Mouse (Mus musculus) bone marrow, adult 2 months (tissue): ENCODE results near the gene Ttc3. TPM values are rescaled to one million over a fixed set of nuclear protein-coding genes. Genes with fewer than 3 reads are reported as not detected.

ENCODE experiments used
- H3K27ac ChIP-seq: fragments of 200-500 bp; 2 replicates; pipeline ENCODE4 v1.5.1; 2012; ENCODE audit warnings: low read depth, mild to moderate bottlenecking, control low read depth, inconsistent platforms, low read length; ENCODE audit not compliant: control insufficient read depth, poor library complexity, insufficient read depth
- H3K4me1 ChIP-seq: fragments of 200-500 bp; 2 replicates; pipeline ENCODE4 v1.6.1; 2011; ENCODE audit warnings: low read length; ENCODE audit not compliant: control insufficient read depth, insufficient read depth
- H3K4me3 ChIP-seq: fragments of 200-500 bp; replicated peaks from 2 replicates; pipeline ENCODE3; 2011; ENCODE audit warnings: mild to moderate bottlenecking, low read depth, low read length, control low read depth; ENCODE audit not compliant: control insufficient read depth
- CTCF ChIP-seq: fragments of 200-500 bp; IDR thresholded peaks from 2 replicates; pipeline ENCODE4 v1.5.1; 2011; ENCODE audit warnings: low read length, control low read depth; ENCODE audit not compliant: control insufficient read depth, insufficient read depth
- POLR2A ChIP-seq: fragments of 200-500 bp; IDR thresholded peaks from 2 replicates; pipeline ENCODE4 v1.6.1; 2011; ENCODE audit warnings: low read depth, mild to moderate bottlenecking, control low read depth, low read length, borderline replicate concordance; ENCODE audit not compliant: control insufficient read depth
- whole genome bisulfite sequencing: fragments of 180-500 bp; shearing (Covaris S2); methylation state at CpG from one replicate; pipeline ENCODE4 v1.1.7; 2018; 5-methylcytosine and 5-hydroxymethylcytosine counted together
- polyA plus RNA-seq: library from polyadenylated mRNA; stranded (reverse); fragments of >200 nt; gene quantifications from 2 replicates; pipeline ENCODE4 v1.2.4, GENCODE M21; 2011; ENCODE audit warnings: low replicate concordance; ENCODE audit not compliant: missing spikeins, insufficient read depth, insufficient read length

Ttc3 gene
- polyA plus RNA-seq, 1 experiment: 18.6 TPM

- TF ChIP-seq POLR2A (no peak), CTCF (no peak)
- peak overlapping the region; percentile 99 for H3K4me3 ChIP-seq
- H3K27ac ChIP-seq: no peak overlapping the region; the same call in 1 of the 2 replicates
- WGBS: 2% methylated on average over 6 of the region's 6 CpGs
- no peaks in the 10 kb centered on the region for H3K4me1 ChIP-seq
These were observed 734 bp upstream of the Ttc3 start for GRCm38 (mm10) chr16:94369596-94370172.

GRCm38 (mm10) chr16:94370915-94371300, 490 bp downstream of the Ttc3 start:
- under 1% methylated on average over 43 of the region's 43 CpGs for WGBS
- TF ChIP-seq CTCF: no peak
- no peak for TF ChIP-seq POLR2A
- no peaks in the 10 kb centered on the region; the same call in 1 of the 2 replicates for H3K4me1 ChIP-seq
- peak overlapping the region; percentile 85 for H3K27ac ChIP-seq
- H3K4me3 ChIP-seq: peak overlapping the region; percentile 99

DNA sequence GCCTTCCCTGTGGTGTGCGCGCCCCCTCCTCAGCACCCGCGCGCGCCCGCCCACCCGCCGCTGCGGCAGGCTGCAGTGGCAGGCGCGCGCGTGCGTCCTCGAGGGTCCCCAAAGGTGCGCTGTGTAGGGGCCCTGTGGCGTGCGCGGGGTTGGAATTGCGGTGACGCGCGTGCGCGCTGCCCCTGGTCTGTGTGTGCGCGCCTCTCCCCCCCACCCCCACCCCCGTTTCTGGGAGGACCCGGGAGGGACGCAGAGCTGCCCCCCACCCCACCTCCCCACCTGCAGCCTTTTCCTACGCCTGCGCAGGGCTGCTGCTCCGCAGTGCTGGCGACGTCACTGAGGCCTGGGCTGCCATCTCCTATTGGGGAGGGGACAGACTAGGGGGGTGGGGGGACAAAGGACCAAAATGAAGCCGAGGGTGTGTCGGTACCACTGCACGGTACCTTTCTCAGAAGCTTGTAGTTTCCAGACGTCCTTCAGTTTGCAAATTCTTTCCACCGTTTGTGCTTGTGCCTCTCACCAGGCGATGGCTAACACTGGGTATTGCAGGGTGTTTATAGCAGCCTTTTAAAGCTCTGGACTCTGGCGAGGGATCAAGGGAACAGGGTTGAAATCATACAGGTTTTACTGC, 998 bp downstream of the Ttc3 start, which contains the start of gene Pigp:
Gene Pigp (minus strand): TSS at position 542 of the 631 bp plus-strand sequence.
- WGBS: under 1% methylated on average over 43 of the region's 43 CpGs
- H3K4me3 ChIP-seq: peak within 1 kb of the TSS; percentile 99
- H3K27ac ChIP-seq: peak within 1 kb of the TSS; percentile 85
- TF ChIP-seq CTCF (no peak), POLR2A (no peak)
- no peaks in the 10 kb centered on the region; the same call in 1 of the 2 replicates for H3K4me1 ChIP-seq

- 49% methylated on average over 1 of the region's 1 CpGs for whole genome bisulfite sequencing
- H3K4me1 ChIP-seq: no peaks in the 10 kb centered on the region; the same call in 1 of the 2 replicates
These were observed 9.0 kb downstream of the Ttc3 start for GRCm38 (mm10) chr16:94379386-94379785.

GRCm38 (mm10) chr16:94383277-94383676, 12.9 kb downstream of the Ttc3 start:
- TF ChIP-seq CTCF: no peak
- no peak for TF ChIP-seq POLR2A
- Histone ChIP-seq H3K4me3 (no peak overlapping the region), H3K4me1 (no peaks in the 10 kb centered on the region; the same call in 1 of the 2 replicates), H3K27ac (no peak overlapping the region)
- WGBS: 84% methylated on average over 3 of the region's 3 CpGs

More at GRCm38 (mm10) chr16:94379386-94379785, 9.0 kb downstream of the Ttc3 start:
- Histone ChIP-seq H3K27ac (no peak overlapping the region), H3K4me3 (no peak overlapping the region)
- TF ChIP-seq CTCF: no peak

GRCm38 (mm10) chr16:94387690-94388089, 17.3 kb downstream of the Ttc3 start:
- no peak overlapping the region for H3K4me3 ChIP-seq

GRCm38 (mm10) chr16:94392299-94392698, 21.9 kb downstream of the Ttc3 start:
- 46% methylated on average over 4 of the region's 4 CpGs for WGBS
- Histone ChIP-seq H3K27ac (no peak overlapping the region), H3K4me3 (no peak overlapping the region), H3K4me1 (no peaks in the 10 kb centered on the region; the same call in 1 of the 2 replicates)
- TF ChIP-seq POLR2A (no peak), CTCF (no peak)

More at GRCm38 (mm10) chr16:94387690-94388089, 17.3 kb downstream of the Ttc3 start:
- no peaks in the 10 kb centered on the region; the same call in 1 of the 2 replicates for H3K4me1 ChIP-seq
- H3K27ac ChIP-seq: no peak overlapping the region
- TF ChIP-seq POLR2A: no peak
- TF ChIP-seq CTCF: no peak
- WGBS: 87% methylated on average over 7 of the region's 7 CpGs

DNA sequence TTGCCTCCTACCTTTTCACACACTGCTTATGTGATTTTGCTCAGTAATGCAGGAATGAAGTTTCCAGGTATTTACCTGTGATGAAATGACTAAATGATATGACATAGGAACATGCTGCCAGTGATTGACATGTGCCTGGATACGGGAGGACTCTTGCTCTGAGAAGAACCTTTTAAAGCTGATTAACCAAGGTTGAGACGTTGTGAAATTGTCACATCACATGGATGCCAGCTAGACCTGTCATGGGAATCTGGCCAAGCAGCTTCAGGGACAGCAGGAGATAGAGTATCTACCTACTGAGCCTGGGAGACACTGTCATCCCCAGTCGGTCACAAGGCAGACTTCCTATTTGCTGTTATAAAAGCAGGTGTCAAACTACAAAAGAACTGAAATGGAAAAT, 24.6 kb downstream of the Ttc3 start:
- WGBS: 69% methylated on average over 3 of the region's 3 CpGs
- no peak overlapping the region for H3K27ac ChIP-seq
- no peak overlapping the region for H3K4me3 ChIP-seq
- TF ChIP-seq POLR2A: no peak
- no peak for TF ChIP-seq CTCF
- no peaks in the 10 kb centered on the region; the same call in 1 of the 2 replicates for H3K4me1 ChIP-seq
